Mouse (Mus musculus): ENCODE measurements at regions not wholly inside any gene's neighbourhood (a gene's known extent, or its start where the extent isn't known, plus 50 kb on each side); places are given as distances from the start of the nearest gene placed in this dataset.

DNA sequence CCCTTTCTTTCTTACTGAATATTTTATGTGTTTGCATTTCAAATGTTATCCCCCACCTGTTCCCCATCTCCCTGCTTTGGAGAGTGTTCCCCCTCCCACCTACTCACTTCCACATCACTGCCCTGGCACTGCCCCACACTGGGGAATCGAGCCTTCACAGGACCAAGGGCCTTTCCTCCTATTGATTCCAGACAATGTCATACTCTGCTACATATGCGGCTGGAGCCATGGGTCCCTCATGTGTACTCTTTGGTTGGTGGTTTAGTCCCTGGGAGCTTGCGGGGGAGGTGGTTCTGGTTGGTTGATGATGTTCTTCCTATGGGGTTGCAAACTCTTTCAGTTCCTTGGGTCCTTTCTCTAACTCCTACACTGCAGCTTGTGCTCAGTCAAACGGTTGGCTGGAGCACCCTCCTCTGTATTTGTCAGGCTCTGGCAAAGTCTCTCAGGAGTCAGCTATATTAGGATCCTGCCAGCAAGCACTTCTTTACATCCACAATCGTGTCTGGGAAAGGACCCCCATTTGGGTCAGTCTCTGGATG, 393.7 kb downstream of the Rprm start:
- TF ChIP-seq CHD2 (IDR thresholded peaks at IDR 0.05; ENCODE audit: low read depth, low read length) (no peak), ZC3H11A (IDR thresholded peaks at IDR 0.05; ENCODE audit: borderline replicate concordance, low read depth, low read length) (no peak), MAFK (IDR thresholded peaks at IDR 0.05; ENCODE audit: insufficient read depth, low read depth, low read length) (no peak)

All from ES-E14 (cell line).